Comparison of ENCODE assay signal across 9 mouse cellular contexts in genomic region chr1:47809508-47809907, GRCm38 (mm10).
DNase-seq lines count a peak whose midpoint lies in the region; ATAC-seq and TF ChIP-seq lines count a peak whose summit lies in the region.
"Had no signal": no experiment of that assay in that cellular context is flagged by ENCODE, and none has a peak within 500 bp of the region (broad histone marks: within the 10 kb centered on the region; RNA-seq: fewer than 3 reads in every experiment).

No protein-coding gene starts in this region.

- H3K9ac ChIP-seq in intestine, postnatal 0 days (ENCODE audit: low read depth, low read length), result no peak overlapping the region
- H3K9ac ChIP-seq in intestine, embryonic 15.5 days, result no peak overlapping the region
- H3K9ac ChIP-seq in midbrain, postnatal 0 days (replicated peaks; ENCODE audit: low read length, poor library complexity, severe bottlenecking), result no peak overlapping the region
- H3K9ac ChIP-seq in midbrain, embryonic 16.5 days (ENCODE audit: low read depth, low read length), result no peak overlapping the region
- H3K9ac ChIP-seq: neural tube, embryonic 13.5 days had no signal

- DNase-seq in midbrain, postnatal 0 days (ENCODE audit: low spot score), result peak; percentile 80
- peak; percentile 67 for DNase-seq in cerebellum, adult 9-10 months
- DNase-seq in right cerebral cortex, postnatal 14 days, result peak; percentile 6
- DNase-seq in adrenal gland, adult 8-10 months, result no peak

- no peaks in the 10 kb centered on the region for H3K4me1 ChIP-seq in intestine, postnatal 0 days (replicated peaks; ENCODE audit: control insufficient read depth, insufficient read depth, low read length)
- no peaks in the 10 kb centered on the region for H3K4me1 ChIP-seq in intestine, embryonic 15.5 days (replicated peaks)
- no peaks in the 10 kb centered on the region for H3K4me1 ChIP-seq in midbrain, postnatal 0 days (ENCODE audit: insufficient read depth, low read length)
- H3K4me1 ChIP-seq in midbrain, embryonic 16.5 days (ENCODE audit: control insufficient read depth, insufficient read depth, low read length), result no peaks in the 10 kb centered on the region
- H3K4me1 ChIP-seq: neural tube, embryonic 13.5 days had no signal

- H3K4me3 ChIP-seq in intestine, postnatal 0 days (ENCODE audit: low read depth, low read length), result no peak overlapping the region
- no peak overlapping the region for H3K4me3 ChIP-seq in intestine, embryonic 15.5 days (replicated peaks)
- no peak overlapping the region for H3K4me3 ChIP-seq in midbrain, postnatal 0 days (ENCODE audit: low read depth, low read length)
- H3K4me3 ChIP-seq in midbrain, embryonic 16.5 days (ENCODE audit: low read depth, low read length), result no peak overlapping the region
- H3K4me3 ChIP-seq: neural tube, embryonic 13.5 days had no signal

- 35% methylated on average over 7 of the region's 7 CpGs for WGBS in intestine, postnatal 0 days
- WGBS in intestine, embryonic 15.5 days, result 31% methylated on average over 7 of the region's 7 CpGs
- WGBS in midbrain, postnatal 0 days, result 33% methylated on average over 7 of the region's 7 CpGs
- WGBS in midbrain, embryonic 16.5 days, result 35% methylated on average over 7 of the region's 7 CpGs

- H3K27me3 ChIP-seq in intestine, postnatal 0 days (replicated peaks; ENCODE audit: control insufficient read depth, insufficient read depth, low read length), result no peaks in the 10 kb centered on the region
- no peaks in the 10 kb centered on the region for H3K27me3 ChIP-seq in intestine, embryonic 15.5 days (replicated peaks)
- H3K27me3 ChIP-seq in midbrain, postnatal 0 days (ENCODE audit: insufficient read depth, low read length), result no peaks in the 10 kb centered on the region
- H3K27me3 ChIP-seq in midbrain, embryonic 16.5 days (ENCODE audit: control insufficient read depth, insufficient read depth, low read depth, low read length), result no peaks in the 10 kb centered on the region
- H3K27me3 ChIP-seq: neural tube, embryonic 13.5 days had no signal

- no peak overlapping the region for H3K27ac ChIP-seq in intestine, postnatal 0 days (ENCODE audit: low read depth, low read length)
- H3K27ac ChIP-seq in intestine, embryonic 15.5 days, result no peak overlapping the region
- no peak overlapping the region for H3K27ac ChIP-seq in midbrain, postnatal 0 days (ENCODE audit: low read depth, low read length)
- H3K27ac ChIP-seq in midbrain, embryonic 16.5 days (ENCODE audit: low read length), result no peak overlapping the region
- H3K27ac ChIP-seq: neural tube, embryonic 13.5 days had no signal

- H3K4me2 ChIP-seq in intestine, postnatal 0 days (replicated peaks; ENCODE audit: low read depth), result no peak overlapping the region
- no peak overlapping the region for H3K4me2 ChIP-seq in intestine, embryonic 15.5 days (replicated peaks)
- H3K4me2 ChIP-seq in midbrain, postnatal 0 days (ENCODE audit: low read depth, low read length, poor library complexity, severe bottlenecking), result no peak overlapping the region
- no peak overlapping the region for H3K4me2 ChIP-seq in midbrain, embryonic 16.5 days (ENCODE audit: low read length)
- H3K4me2 ChIP-seq: neural tube, embryonic 13.5 days had no signal

- H3K9me3 ChIP-seq in intestine, postnatal 0 days (ENCODE audit: control insufficient read depth), result no peaks in the 10 kb centered on the region
- no peaks in the 10 kb centered on the region for H3K9me3 ChIP-seq in intestine, embryonic 15.5 days
- H3K9me3 ChIP-seq in midbrain, postnatal 0 days (ENCODE audit: low read length), result no peaks in the 10 kb centered on the region
- no peaks in the 10 kb centered on the region for H3K9me3 ChIP-seq in midbrain, embryonic 16.5 days (replicated peaks; ENCODE audit: control insufficient read depth, low read length, poor library complexity, severe bottlenecking)
- H3K9me3 ChIP-seq: neural tube, embryonic 13.5 days had no signal

- TF ChIP-seq CTCF in intestine, postnatal 0 days (IDR thresholded peaks at IDR 0.05; ENCODE audit: low read depth), result peak; percentile 67
- peak; percentile 77 for TF ChIP-seq CTCF in midbrain, postnatal 0 days (IDR thresholded peaks at IDR 0.05)

- no peaks in the 10 kb centered on the region for H3K36me3 ChIP-seq in intestine, postnatal 0 days (ENCODE audit: control insufficient read depth, insufficient read depth)
- no peaks in the 10 kb centered on the region for H3K36me3 ChIP-seq in intestine, embryonic 15.5 days
- no peaks in the 10 kb centered on the region for H3K36me3 ChIP-seq in midbrain, postnatal 0 days (ENCODE audit: insufficient read depth, low read length)
- H3K36me3 ChIP-seq in midbrain, embryonic 16.5 days (ENCODE audit: control insufficient read depth, insufficient read depth, low read length), result no peaks in the 10 kb centered on the region
- H3K36me3 ChIP-seq: neural tube, embryonic 13.5 days had no signal

- no peak for ATAC-seq in intestine, postnatal 0 days
- ATAC-seq in intestine, embryonic 15.5 days, result no peak
- no peak for ATAC-seq in midbrain, postnatal 0 days (ENCODE audit: low FRiP score)
- ATAC-seq in midbrain, embryonic 16.5 days, result no peak
- no peak for ATAC-seq in erythroblast, adult 5-6 weeks (replicated peaks; ENCODE audit: low FRiP score, poor library complexity, severe bottlenecking)
